Mouse (Mus musculus) stomach, embryonic 15.5 days (tissue): ENCODE data around the gene Mroh9. TPM values are rescaled to one million over a fixed set of nuclear protein-coding genes. Genes with fewer than 3 reads are reported as not detected.

Experiments used
- polyA plus RNA-seq: library from polyadenylated mRNA; unstranded; fragments of >200 nt; fragmentation: Nextera tagmentation; extraction: Ambion mirVana; gene quantifications from 2 replicates; pipeline ENCODE4 v1.2.1, GENCODE M21; 2015

Mroh9 gene
- polyA plus RNA-seq, 1 experiment from 2014 or later: not detected

Other genes with a start within 250 kb of the Mroh9 start
- 13.6 and 16.4 TPM in 2 replicates for gene Fmo1, start 219.1 kb downstream of the Mroh9 start, polyA plus RNA-seq
- gene Fmo2, start 186.9 kb downstream of the Mroh9 start, polyA plus RNA-seq: 5.9 and 7.4 TPM in 2 replicates
- gene Fmo6, start 148.2 kb downstream of the Mroh9 start, polyA plus RNA-seq: 0.10 TPM in 1 of 2 replicates, not detected in the other
- 0.10 TPM in 1 of 2 replicates, not detected in the other for gene Fmo3, start 101.1 kb downstream of the Mroh9 start, polyA plus RNA-seq
- 6.4 and 6.9 TPM in 2 replicates for gene Prrx1, start 228.0 kb upstream of the Mroh9 start, polyA plus RNA-seq